Mouse (Mus musculus) cerebellum, adult 2 months (tissue): ENCODE data around the gene Tceal3. TPM values are rescaled to one million over a fixed set of nuclear protein-coding genes. Genes with fewer than 3 reads are reported as not detected.
"Not testable (repeated sequence)": the region's sequence is repeated elsewhere in the genome, so short reads cannot be mapped to it uniquely, and the experiment has no call there.

ENCODE experiments used
- DNase-seq, 2 experiments: peaks; one replicate each; pipeline ENCODE4 v3.0.0; 2021
- H3K27ac ChIP-seq: fragments of 200-500 bp; 2 replicates; pipeline ENCODE4 v1.5.1; 2012; ENCODE audit warnings: low read length, control low read depth, inconsistent platforms; ENCODE audit not compliant: insufficient read depth
- H3K27me3 ChIP-seq: fragments of 200-500 bp; 2 replicates; pipeline ENCODE4 v1.6.1; 2012; ENCODE audit warnings: inconsistent platforms, mild to moderate bottlenecking, low read length, moderate library complexity; ENCODE audit not compliant: control insufficient read depth, insufficient read depth
- H3K4me1 ChIP-seq: fragments of 200-500 bp; 2 replicates; pipeline ENCODE4 v1.6.1; 2011; ENCODE audit warnings: low read length; ENCODE audit not compliant: control insufficient read depth, insufficient read depth
- H3K4me3 ChIP-seq: fragments of 200-500 bp; replicated peaks from 2 replicates; pipeline ENCODE3; 2011; ENCODE audit warnings: mild to moderate bottlenecking, low read depth, low read length, control low read depth; ENCODE audit not compliant: insufficient read depth
- CTCF ChIP-seq: fragments of 200-500 bp; IDR thresholded peaks from 2 replicates; pipeline ENCODE4 v1.5.1; 2011; ENCODE audit warnings: low read depth, mild to moderate bottlenecking, control low read depth, low read length, moderate library complexity, borderline replicate concordance; ENCODE audit not compliant: insufficient read depth
- POLR2A ChIP-seq: fragments of 200-500 bp; IDR thresholded peaks from 2 replicates; pipeline ENCODE4 v1.6.1; 2011; ENCODE audit warnings: low read length, control low read depth, borderline replicate concordance; ENCODE audit not compliant: insufficient read depth
- WGBS: fragments of 180-500 bp; shearing (Covaris S2); methylation state at CpG from one replicate; pipeline ENCODE4 v1.1.7; 2018; 5-methylcytosine and 5-hydroxymethylcytosine counted together
- polyA plus RNA-seq: library from polyadenylated mRNA; depleted of rRNA; stranded (reverse); fragments of >200 nt; gene quantifications from 2 replicates; pipeline ENCODE4 v1.2.3, GENCODE M21; 2012

Gene Tceal3
- polyA plus RNA-seq, 1 experiment, result 257 TPM

DNA sequence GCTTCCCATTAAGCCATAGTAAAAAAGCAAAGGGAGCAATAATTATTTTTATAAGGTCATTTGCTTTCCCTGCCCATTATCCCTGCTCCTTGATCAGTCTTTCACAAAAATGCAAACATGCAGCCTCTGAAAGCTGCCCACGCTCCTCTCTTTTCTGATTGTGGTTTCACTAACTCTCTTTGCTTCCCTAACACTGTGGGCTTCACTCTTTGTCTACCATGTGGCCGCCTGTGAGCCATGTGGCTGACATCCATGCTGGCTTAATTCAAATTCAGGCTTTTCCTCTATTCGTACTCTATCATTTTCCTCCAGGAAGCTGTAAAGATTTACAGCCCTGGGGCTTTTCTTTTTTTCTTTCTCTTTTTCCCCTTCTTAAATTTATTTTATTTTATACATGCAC, 20.7 kb downstream of the Tceal3 start:
- TF ChIP-seq POLR2A (no peak), CTCF (no peak)
- DNase-seq, result no peak
- H3K27me3 ChIP-seq, result no peaks in the 10 kb centered on the region
- WGBS, result 30% methylated on average over 3 of the region's 3 CpGs
- no peak overlapping the region for H3K27ac ChIP-seq
- no peaks in the 10 kb centered on the region for H3K4me1 ChIP-seq
- no peak overlapping the region for H3K4me3 ChIP-seq

DNA sequence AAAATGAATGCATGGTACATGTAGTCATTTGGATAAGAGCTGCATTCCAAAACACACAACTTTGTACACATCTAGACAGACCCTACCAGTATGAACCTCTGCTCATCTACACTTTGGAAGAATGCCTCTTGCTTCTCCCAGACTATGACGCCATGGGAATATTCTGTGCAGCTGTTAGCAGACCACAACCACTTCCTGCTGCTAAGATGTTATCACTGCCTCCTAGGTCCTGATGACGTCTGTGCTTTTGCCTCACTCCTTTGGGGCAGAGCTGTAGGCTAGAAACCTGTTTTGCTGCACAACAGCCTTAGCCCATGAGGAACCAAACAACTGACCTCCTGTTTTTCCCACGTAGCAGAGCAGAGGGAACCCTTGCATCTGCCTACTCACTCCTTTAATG, 25.2 kb downstream of the Tceal3 start:
- 60% methylated on average over 3 of the region's 3 CpGs for WGBS

DNA sequence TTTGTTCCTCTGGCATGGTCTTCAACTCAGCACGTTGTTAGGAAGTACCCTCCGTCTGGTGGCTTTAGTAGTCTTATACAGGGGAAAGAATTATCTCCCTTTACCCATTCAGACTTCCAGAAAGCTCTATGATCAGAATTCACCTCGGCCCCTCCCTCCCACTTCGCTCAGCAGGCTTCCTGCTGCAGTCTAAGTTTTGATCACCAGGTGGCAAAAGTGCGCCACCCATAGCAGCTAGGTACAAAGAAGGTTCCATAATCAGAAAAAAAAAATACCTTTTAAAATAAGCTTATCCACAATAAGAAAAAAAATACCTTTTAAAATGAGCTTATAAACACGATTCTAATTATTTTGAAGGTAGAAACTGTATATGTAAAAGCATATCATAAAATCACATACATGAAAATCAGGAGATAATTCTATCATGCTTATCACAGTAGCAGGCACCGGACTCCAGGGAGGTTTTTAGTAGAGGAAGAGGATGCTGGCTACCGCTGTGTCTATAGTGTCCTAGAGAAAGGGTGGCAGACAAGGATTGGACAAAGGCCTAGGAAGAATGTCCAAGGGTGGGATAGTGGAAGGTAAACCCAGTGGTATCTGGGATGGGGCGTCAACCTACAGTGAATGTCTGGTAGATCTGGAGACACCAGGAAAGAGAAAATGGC, 34.4 kb downstream of the Tceal3 start:
- H3K27ac ChIP-seq, result no peak overlapping the region

More for the DNA sequence above, 25.2 kb downstream of the Tceal3 start:
- H3K27me3 ChIP-seq, H3K4me1 ChIP-seq, H3K27ac ChIP-seq, H3K4me3 ChIP-seq, DNase-seq: not testable (repeated sequence)

DNA sequence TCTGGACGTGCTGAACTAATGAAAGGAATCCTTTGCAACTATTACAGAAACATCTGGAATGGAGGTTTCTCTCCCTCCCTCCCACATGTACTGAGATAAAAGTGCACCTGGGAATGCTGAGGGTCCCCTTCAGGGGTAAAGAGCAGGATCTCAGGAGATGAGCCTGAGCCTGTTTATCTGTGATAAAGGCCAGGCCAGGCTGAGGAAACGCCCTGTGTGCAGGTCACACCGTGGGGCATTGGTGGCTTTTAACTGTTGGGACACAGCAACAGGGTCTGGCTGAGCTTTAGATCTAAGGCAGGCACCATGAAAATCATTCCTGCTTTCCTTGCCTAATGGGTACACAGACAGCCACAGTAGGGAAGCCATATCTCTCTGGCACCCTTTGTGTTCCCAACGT, 35.3 kb downstream of the Tceal3 start:
- no peaks in the 10 kb centered on the region for H3K4me1 ChIP-seq
- H3K27me3 ChIP-seq, result no peaks in the 10 kb centered on the region
- DNase-seq, result no peak
- TF ChIP-seq CTCF, result no peak
- no peak for TF ChIP-seq POLR2A
- no peak overlapping the region for H3K27ac ChIP-seq
- 66% methylated on average over 4 of the region's 4 CpGs for WGBS
- H3K4me3 ChIP-seq, result no peak overlapping the region

More for the DNA sequence above, 34.4 kb downstream of the Tceal3 start:
- Histone ChIP-seq H3K4me1 (no peaks in the 10 kb centered on the region), H3K4me3 (no peak overlapping the region), H3K27me3 (no peaks in the 10 kb centered on the region)
- 47% methylated on average over 9 of the region's 9 CpGs for WGBS
- TF ChIP-seq POLR2A (no peak), CTCF (peak; percentile 25; the same call in 1 of the 2 replicates)
- DNase-seq, result peak; percentile 4 to 24

DNA sequence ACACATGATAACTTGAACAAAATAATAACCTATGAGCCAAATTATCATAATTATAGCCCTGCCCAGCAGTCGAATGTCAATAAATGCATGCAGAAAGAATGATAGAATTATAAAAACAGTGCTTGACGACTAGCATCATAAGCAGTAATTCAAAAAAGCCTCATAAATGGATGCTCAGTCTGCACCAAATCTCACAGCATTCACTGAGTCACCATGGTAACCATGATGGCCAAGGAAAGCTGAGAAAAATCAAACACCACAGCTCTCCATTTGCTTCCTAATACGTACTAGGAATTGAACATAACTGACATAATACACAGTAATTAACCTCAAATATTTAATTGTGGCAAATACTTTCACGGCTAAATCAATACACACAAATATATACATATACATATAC, 44.5 kb downstream of the Tceal3 start:
- TF ChIP-seq CTCF, result no peak
- no peak for TF ChIP-seq POLR2A
- no peak for DNase-seq
- WGBS, result 60% methylated on average over 4 of the region's 4 CpGs
- Histone ChIP-seq H3K4me3 (no peak overlapping the region), H3K27ac (no peak overlapping the region), H3K4me1 (no peaks in the 10 kb centered on the region), H3K27me3 (no peaks in the 10 kb centered on the region)

DNA sequence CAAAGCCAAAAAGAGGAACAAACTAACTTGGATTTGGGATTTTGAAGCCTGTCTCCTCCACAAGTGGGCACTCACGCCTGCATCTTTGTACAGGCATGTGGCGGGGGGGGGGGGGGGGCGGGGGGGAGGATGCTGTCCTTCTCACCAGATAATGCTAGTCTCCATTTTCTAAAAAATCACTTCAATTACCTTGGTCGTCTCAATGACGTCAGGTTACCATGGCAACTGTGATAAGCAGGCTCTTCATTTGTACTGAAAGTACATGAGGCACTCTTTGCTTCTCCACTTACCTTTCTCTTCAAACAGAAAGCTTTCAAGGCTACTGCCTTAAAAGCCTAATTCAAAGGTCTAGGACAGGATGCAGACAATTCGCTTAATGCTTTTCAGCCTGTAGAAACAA, 49.1 kb downstream of the Tceal3 start:
- no peak overlapping the region for H3K27ac ChIP-seq
- DNase-seq, result peak in 1 of 2 experiments; percentile 20
- TF ChIP-seq POLR2A (no peak), CTCF (no peak)
- H3K4me3 ChIP-seq, result no peak overlapping the region
- H3K4me1 ChIP-seq, result no peaks in the 10 kb centered on the region
- WGBS, result 16% methylated on average over 6 of the region's 6 CpGs
- H3K27me3 ChIP-seq, result no peaks in the 10 kb centered on the region

DNA sequence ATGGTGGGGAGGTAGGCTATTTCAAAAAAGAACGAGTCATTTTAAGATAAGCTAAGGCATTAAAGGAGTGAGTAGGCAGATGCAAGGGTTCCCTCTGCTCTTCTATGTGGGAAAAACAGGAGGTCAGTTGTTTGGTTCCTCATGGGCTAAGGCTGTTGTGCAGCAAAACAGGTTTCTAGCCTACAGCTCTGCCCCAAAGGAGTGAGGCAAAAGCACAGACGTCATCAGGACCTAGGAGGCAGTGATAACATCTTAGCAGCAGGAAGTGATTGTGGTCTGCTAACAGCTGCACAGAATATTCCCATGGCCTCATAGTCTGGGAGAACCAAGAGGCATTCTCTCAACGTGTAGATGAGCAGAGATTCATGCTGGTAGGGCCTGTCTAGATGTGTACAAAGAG, 55.2 kb downstream of the Tceal3 start:
- 50% methylated on average over 3 of the region's 3 CpGs for WGBS
- H3K4me3 ChIP-seq, DNase-seq, H3K27me3 ChIP-seq, H3K4me1 ChIP-seq, H3K27ac ChIP-seq: not testable (repeated sequence)

DNA sequence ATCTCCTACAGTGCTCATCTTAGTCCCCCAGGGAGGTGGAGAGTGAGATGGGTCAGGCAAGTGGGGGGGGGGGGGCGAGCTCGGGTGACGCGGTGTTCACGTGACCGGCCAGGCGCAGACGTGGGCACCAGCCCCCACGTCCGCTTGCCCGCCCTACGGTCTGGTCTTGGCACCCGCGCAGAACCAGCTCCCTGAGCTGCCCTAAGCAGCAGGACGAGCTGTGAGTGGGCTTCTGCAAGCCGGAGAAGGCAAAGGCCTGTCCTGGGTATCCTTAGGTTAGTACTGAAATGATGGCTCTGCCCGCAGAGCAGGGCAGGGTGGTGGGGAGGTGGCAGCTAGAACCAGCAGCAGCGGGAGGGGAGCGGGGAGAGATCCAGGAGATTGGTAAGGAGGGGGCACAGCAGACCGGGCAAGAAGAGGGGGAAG, 75.7 kb downstream of the Tceal3 start:
- DNase-seq, result peak; percentile 74 to 76
- Histone ChIP-seq H3K27ac (peak overlapping the region; percentile 90), H3K4me3 (peak overlapping the region; percentile 86), H3K4me1 (no peaks in the 10 kb centered on the region), H3K27me3 (no peaks in the 10 kb centered on the region)
- 8% methylated on average over 9 of the region's 20 CpGs for whole genome bisulfite sequencing
- TF ChIP-seq POLR2A, result peak; percentile 70; the same call in 1 of the 2 replicates
- no peak for TF ChIP-seq CTCF

DNA sequence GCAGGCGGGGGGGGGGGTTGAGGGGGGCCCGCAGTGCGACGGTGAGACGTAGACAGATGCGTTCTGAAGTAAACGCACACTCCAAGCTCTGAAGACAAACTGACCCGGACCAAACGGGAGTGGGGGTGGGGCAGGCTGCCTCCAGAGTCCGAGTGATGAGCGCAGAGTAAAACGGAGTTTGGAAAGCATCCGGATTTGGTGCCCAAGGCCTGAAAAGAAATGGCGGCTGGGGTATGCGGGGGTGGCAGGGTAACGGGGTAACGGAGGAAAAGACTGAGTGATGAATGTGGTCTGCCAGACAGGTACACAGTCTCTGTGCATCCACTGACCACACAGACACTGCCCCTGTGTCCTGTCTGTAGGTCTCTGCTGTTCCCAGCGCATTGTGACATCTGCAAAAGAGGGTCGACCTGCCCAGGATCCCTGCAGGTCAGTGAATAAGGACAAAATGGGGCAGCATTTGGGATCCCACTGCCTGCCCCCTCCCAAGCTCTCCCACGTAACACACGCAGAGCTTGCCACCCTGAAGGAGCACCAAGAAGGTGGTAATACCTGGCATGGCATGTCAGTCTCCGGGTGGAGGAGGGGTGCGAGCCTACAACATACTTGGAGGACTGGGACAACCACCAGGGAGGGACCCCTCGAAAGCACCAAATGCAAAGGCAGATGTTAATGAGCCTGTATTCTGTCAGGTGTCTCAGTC, 76.3 kb downstream of the Tceal3 start:
- WGBS, result 12% methylated on average over 22 of the region's 24 CpGs

More for the DNA sequence above, 76.3 kb downstream of the Tceal3 start:
- not testable (repeated sequence) for H3K4me1 ChIP-seq, H3K27me3 ChIP-seq
- DNase-seq, result peak; percentile 38 to 51
- Histone ChIP-seq H3K4me3 (peak overlapping the region; percentile 86), H3K27ac (peak overlapping the region; percentile 90)
